Mouse (Mus musculus) stomach, postnatal 0 days (tissue): Measurements from ENCODE around the gene Mblac1. TPM values are rescaled to one million over a fixed set of nuclear protein-coding genes. Genes with fewer than 3 reads are reported as not detected.

Experiments used
- ATAC-seq: fragments of 200-750 bp; cut with Nextera tagmentation; 2 replicates; pipeline ENCODE4 v1.8.0; 2017; ENCODE audit not compliant: low FRiP score, low TSS enrichment
- DNase-seq: peaks from one replicate; pipeline ENCODE4 v3.0.0-alpha.2; 2016; ENCODE audit warnings: low spot score
- H3K27ac ChIP-seq: fragments of 300-500 bp; sonication (generic); replicated peaks from 2 replicates; pipeline ENCODE4 v1.5.1; 2014; ENCODE audit warnings: mild to moderate bottlenecking, control low read depth
- H3K27me3 ChIP-seq: fragments of 300-500 bp; sonication (generic); 2 replicates; pipeline ENCODE4 v1.6.1; 2014; ENCODE audit warnings: low read length; ENCODE audit not compliant: control insufficient read depth, insufficient read depth
- H3K36me3 ChIP-seq: fragments of 300-500 bp; sonication (generic); 2 replicates; pipeline ENCODE4 v1.6.1; 2014; ENCODE audit warnings: low read length, mixed read lengths; ENCODE audit not compliant: control insufficient read depth, insufficient read depth
- H3K4me1 ChIP-seq: fragments of 300-500 bp; sonication (generic); replicated peaks from 2 replicates; pipeline ENCODE4 v1.6.1; 2014; ENCODE audit warnings: antibody characterized with exemption; ENCODE audit not compliant: control insufficient read depth, insufficient read depth
- H3K4me2 ChIP-seq: fragments of 300-500 bp; sonication (generic); replicated peaks from 2 replicates; pipeline ENCODE4 v1.6.1; 2014; ENCODE audit warnings: low read depth, mild to moderate bottlenecking, control low read depth, moderate library complexity
- H3K4me3 ChIP-seq: fragments of 300-500 bp; sonication (generic); 2 replicates; pipeline ENCODE4 v1.5.1; 2014; ENCODE audit warnings: low read depth, low read length, control low read depth
- H3K9ac ChIP-seq: fragments of 300-500 bp; sonication (generic); 2 replicates; pipeline ENCODE4 v1.6.1; 2014; ENCODE audit warnings: mild to moderate bottlenecking, low read length, control low read depth, mixed read lengths
- H3K9me3 ChIP-seq: fragments of 300-500 bp; sonication (generic); 2 replicates; pipeline ENCODE4 v1.6.1; 2016; ENCODE audit warnings: low read length; ENCODE audit not compliant: control insufficient read depth
- CTCF ChIP-seq: IDR thresholded peaks from 2 replicates; pipeline ENCODE4 v1.5.1; 2016; ENCODE audit warnings: antibody characterized with exemption, low read depth, mild to moderate bottlenecking, moderate library complexity
- EP300 ChIP-seq: optimal IDR thresholded peaks from 2 replicates; pipeline ENCODE3; 2016; ENCODE audit warnings: antibody characterized with exemption
- WGBS: fragments of 180-500 bp; shearing (Covaris S2); extraction: QIAGEN DNeasy Blood & Tissue Kit; methylation state at CpG from one replicate; pipeline ENCODE4 v1.1.7; 2014; 5-methylcytosine and 5-hydroxymethylcytosine counted together
- microRNA counts: library from miRNA; unstranded; fragments of <30 nt; microRNA quantifications from one replicate; lab custom pipeline; 2015
- microRNA-seq: library from miRNA; unstranded; fragments of <30 nt; microRNA quantifications from one replicate; pipeline ENCODE4, GENCODE M21; 2016
- polyA plus RNA-seq: library from polyadenylated mRNA; unstranded; fragments of >200 nt; fragmentation: Nextera tagmentation; extraction: Ambion mirVana; gene quantifications from 2 replicates; pipeline ENCODE4 v1.2.1, GENCODE M21; 2015

Gene Mblac1
- polyA plus RNA-seq, 1 experiment from 2014 or later = 7.0 TPM

DNA sequence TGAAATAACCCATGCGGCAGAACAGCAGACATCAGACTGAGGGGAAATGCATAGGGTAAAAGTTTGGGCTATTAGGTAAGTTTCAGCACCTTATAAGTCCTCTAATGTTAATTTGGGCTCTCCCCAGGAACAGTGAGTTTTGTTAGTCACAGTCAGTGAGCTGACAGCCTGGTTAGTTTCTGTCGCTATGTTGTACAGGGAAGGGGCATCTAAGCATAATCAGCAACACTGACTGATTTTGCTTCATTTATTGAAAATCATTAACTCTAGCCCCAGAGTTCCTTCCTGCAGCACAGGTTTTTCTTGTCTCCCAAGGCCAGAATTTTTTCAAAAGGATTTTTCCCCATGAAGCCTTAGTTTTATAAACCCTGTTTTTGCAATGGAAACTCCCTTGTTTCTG is 39.7 kb downstream of the Mblac1 start:
- no peak overlapping the region for H3K4me3 ChIP-seq
- H3K27ac ChIP-seq = no peak overlapping the region
- H3K4me2 ChIP-seq = no peak overlapping the region
- H3K36me3 ChIP-seq = no peaks in the 10 kb centered on the region
- no peaks in the 10 kb centered on the region for H3K4me1 ChIP-seq
- no peaks in the 10 kb centered on the region for H3K27me3 ChIP-seq
- WGBS = 63% methylated on average over 2 of the region's 2 CpGs
- no peak for TF ChIP-seq CTCF
- no peak for TF ChIP-seq EP300
- no peaks in the 10 kb centered on the region for H3K9me3 ChIP-seq
- ATAC-seq (no peak), DNase-seq (no peak)
- no peak overlapping the region for H3K9ac ChIP-seq

- H3K9ac ChIP-seq = no peak overlapping the region
- no peak overlapping the region for H3K4me3 ChIP-seq
- H3K27ac ChIP-seq = no peak overlapping the region
- H3K9me3 ChIP-seq = no peaks in the 10 kb centered on the region
- H3K27me3 ChIP-seq = no peaks in the 10 kb centered on the region
- H3K36me3 ChIP-seq = no peaks in the 10 kb centered on the region
- no peak overlapping the region for H3K4me2 ChIP-seq
- H3K4me1 ChIP-seq = no peaks in the 10 kb centered on the region
- no peak for DNase-seq
- no peak for ATAC-seq
- TF ChIP-seq EP300 (no peak), CTCF (no peak)
Observed at GRCm38 (mm10) chr5:138234224-138234623, 40.1 kb downstream of the Mblac1 start.

DNA sequence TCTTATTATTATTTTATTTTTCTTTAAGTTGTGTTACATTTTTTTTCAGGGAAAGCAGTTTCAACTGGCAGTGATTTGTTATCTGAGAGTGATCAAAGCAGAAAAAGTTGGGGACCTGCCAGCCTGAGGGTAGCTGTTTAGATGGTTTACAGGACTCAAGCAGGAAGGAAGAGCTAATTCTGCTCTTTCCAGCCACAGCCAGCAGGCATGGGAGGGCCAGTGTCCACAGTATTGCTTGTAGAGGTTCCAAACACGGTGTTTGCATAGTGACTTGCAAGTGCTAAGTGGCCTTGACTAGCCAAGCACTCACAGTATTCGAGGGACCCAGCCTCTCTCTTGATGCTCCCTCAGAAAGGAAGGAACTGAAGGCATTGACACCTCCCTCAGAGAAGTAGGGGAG is 47.4 kb downstream of the Mblac1 start:
- H3K4me2 ChIP-seq = no peak overlapping the region

More for the DNA sequence above, 47.4 kb downstream of the Mblac1 start:
- no peak for DNase-seq
- no peaks in the 10 kb centered on the region for H3K27me3 ChIP-seq
- TF ChIP-seq CTCF (no peak), EP300 (no peak)
- no peak overlapping the region for H3K4me3 ChIP-seq
- ATAC-seq = peak; percentile 42; the same call in 1 of the 2 replicates
- no peaks in the 10 kb centered on the region for H3K36me3 ChIP-seq
- H3K4me1 ChIP-seq = no peaks in the 10 kb centered on the region
- 30% methylated on average over 2 of the region's 2 CpGs for WGBS
- H3K27ac ChIP-seq = no peak overlapping the region
- H3K9me3 ChIP-seq = no peaks in the 10 kb centered on the region
- no peak overlapping the region for H3K9ac ChIP-seq

MicroRNAs encoded within 50 kb of the gene (microRNA counts, 519-probe panel; counts per million panel counts)
- microRNA mmu-miR-106b (lab: Ali Mortazavi, UCI) = 5,618 counts per million, percentile 66 among the panel's probes with 10 or more counts
- 6,559 counts per million, percentile 85 among the panel's probes with 10 or more counts for microRNA mmu-miR-25 (lab: Ali Mortazavi, UCI)
- microRNA mmu-miR-93 (lab: Ali Mortazavi, UCI) = 5,671 counts per million, percentile 68 among the panel's probes with 10 or more counts

Small RNA genes within 50 kb of the gene (microRNA-seq; reads per million reads assigned to microRNA genes)
- gene Mir106b = 4,323 reads per million, percentile 88 among the genes with 10 or more reads in this experiment
- gene Mir25 = 510 reads per million, percentile 64 among the genes with 10 or more reads in this experiment
- gene Mir93 = 4,268 reads per million, percentile 87 among the genes with 10 or more reads in this experiment

Other genes with a start within 250 kb of the Mblac1 start
- 0.92 TPM in 2 replicates for gene Gjc3, start 231.2 kb upstream of the Mblac1 start, polyA plus RNA-seq
- 1.1 and 1.5 TPM in 2 replicates for gene Azgp1, start 212.8 kb upstream of the Mblac1 start, polyA plus RNA-seq
- 0.10 TPM in 1 of 2 replicates, not detected in the other for gene Smok3a, start 173.1 kb upstream of the Mblac1 start, polyA plus RNA-seq
- gene Smok3b, start 172.9 kb upstream of the Mblac1 start, polyA plus RNA-seq = not detected in 2 replicates
- not detected in 2 replicates for gene Smok3c, start 141.1 kb upstream of the Mblac1 start, polyA plus RNA-seq
- gene Zkscan1, start 109.2 kb upstream of the Mblac1 start, polyA plus RNA-seq = 5.6 and 5.8 TPM in 2 replicates
- gene Zscan21, start 77.4 kb upstream of the Mblac1 start, polyA plus RNA-seq = 20.0 and 20.4 TPM in 2 replicates
- gene Zfp113, start 38.6 kb upstream of the Mblac1 start, polyA plus RNA-seq = 6.1 and 8.0 TPM in 2 replicates
- gene Cops6, start 33.2 kb upstream of the Mblac1 start, polyA plus RNA-seq = 173 and 180 TPM in 2 replicates
- gene Ap4m1, start 22.3 kb upstream of the Mblac1 start, polyA plus RNA-seq = 9.3 and 9.9 TPM in 2 replicates
- gene Mcm7, start 21.9 kb upstream of the Mblac1 start, polyA plus RNA-seq = 43.6 and 45.5 TPM in 2 replicates
- gene Taf6, start 6.9 kb upstream of the Mblac1 start, polyA plus RNA-seq = 27.1 and 27.7 TPM in 2 replicates
- gene Cnpy4, start 6.8 kb upstream of the Mblac1 start, polyA plus RNA-seq = 18.6 and 20.0 TPM in 2 replicates
- 0.10 and 0.11 TPM in 2 replicates for gene Nxpe5, start 31.6 kb downstream of the Mblac1 start, polyA plus RNA-seq
- gene Lamtor4, start 61.2 kb downstream of the Mblac1 start, polyA plus RNA-seq = 88.3 and 91.0 TPM in 2 replicates
- gene BC037034, start 69.7 kb downstream of the Mblac1 start, polyA plus RNA-seq = 2.4 and 3.3 TPM in 2 replicates
- 3.6 and 4.5 TPM in 2 replicates for gene Gal3st4, start 78.5 kb downstream of the Mblac1 start, polyA plus RNA-seq
- gene Gm43720, start 85.6 kb downstream of the Mblac1 start, polyA plus RNA-seq = 0.17 and 0.36 TPM in 2 replicates
- gene Gpc2, start 85.7 kb downstream of the Mblac1 start, polyA plus RNA-seq = 1.8 and 2.3 TPM in 2 replicates
- gene Stag3, start 85.9 kb downstream of the Mblac1 start, polyA plus RNA-seq = 0.50 and 0.74 TPM in 2 replicates
- gene Pvrig, start 147.6 kb downstream of the Mblac1 start, polyA plus RNA-seq = 0.15 TPM in 1 of 2 replicates, not detected in the other
- gene Zfp157, start 247.2 kb downstream of the Mblac1 start, polyA plus RNA-seq = 9.1 and 10.5 TPM in 2 replicates